Mouse (Mus musculus) embryonic facial prominence, embryonic 14.5 days (tissue): ENCODE measurements around the gene Cdk14. TPM values are rescaled to one million over a fixed set of nuclear protein-coding genes. Genes with fewer than 3 reads are reported as not detected.
"Not testable (repeated sequence)": the region's sequence is repeated elsewhere in the genome, so short reads cannot be mapped to it uniquely, and the experiment has no call there.

Experiments
- ATAC-seq: fragments of 200-750 bp; cut with Nextera tagmentation; 2 replicates; pipeline ENCODE4 v1.8.0; 2017; ENCODE audit warnings: low read depth, moderate number of reproducible peaks, moderate TSS enrichment
- DNase-seq: peaks from one replicate; pipeline ENCODE4 v3.0.0-alpha.2; 2015; ENCODE audit warnings: low spot score
- H3K27ac ChIP-seq: fragments of 300-500 bp; sonication (generic); replicated peaks from 2 replicates; pipeline ENCODE4 v1.5.1; 2014; ENCODE audit warnings: low read depth, mild to moderate bottlenecking, low read length, moderate library complexity
- H3K27me3 ChIP-seq: fragments of 300-500 bp; sonication (generic); replicated peaks from 2 replicates; pipeline ENCODE4 v1.6.1; 2014; ENCODE audit warnings: low read length; ENCODE audit not compliant: control insufficient read depth, insufficient read depth
- H3K36me3 ChIP-seq: fragments of 300-500 bp; sonication (generic); 2 replicates; pipeline ENCODE4 v1.6.1; 2014; ENCODE audit warnings: low read length, mixed read lengths; ENCODE audit not compliant: control insufficient read depth, insufficient read depth
- H3K4me1 ChIP-seq: fragments of 300-500 bp; sonication (generic); 2 replicates; pipeline ENCODE4 v1.6.1; 2014; ENCODE audit warnings: antibody characterized with exemption, low read length; ENCODE audit not compliant: control insufficient read depth, insufficient read depth
- H3K4me2 ChIP-seq: fragments of 300-500 bp; sonication (generic); 2 replicates; pipeline ENCODE4 v1.6.1; 2014; ENCODE audit warnings: low read depth, mild to moderate bottlenecking, low read length, moderate library complexity, mixed read lengths
- H3K4me3 ChIP-seq: fragments of 300-500 bp; sonication (generic); 2 replicates; pipeline ENCODE4 v1.5.1; 2014; ENCODE audit warnings: low read depth, mild to moderate bottlenecking, low read length
- H3K9ac ChIP-seq: fragments of 300-500 bp; sonication (generic); 2 replicates; pipeline ENCODE4 v1.6.1; 2014; ENCODE audit warnings: low read depth, mild to moderate bottlenecking, low read length, moderate library complexity, mixed read lengths
- H3K9me3 ChIP-seq: fragments of 300-500 bp; sonication (generic); 2 replicates; pipeline ENCODE4 v1.6.1; 2016; ENCODE audit warnings: low read length; ENCODE audit not compliant: control insufficient read depth
- WGBS: fragments of 180-500 bp; shearing (Covaris S2); extraction: QIAGEN DNeasy Blood & Tissue Kit; methylation state at CpG from one replicate; pipeline ENCODE4 v1.1.7; 2014; 5-methylcytosine and 5-hydroxymethylcytosine counted together
- polyA plus RNA-seq: library from polyadenylated mRNA; unstranded; fragments of >200 nt; fragmentation: Nextera tagmentation; extraction: Ambion mirVana; gene quantifications from 2 replicates; pipeline ENCODE4 v1.2.1, GENCODE M21; 2014

Gene Cdk14
- polyA plus RNA-seq, 1 experiment from 2014 or later: 33.8 TPM

DNA sequence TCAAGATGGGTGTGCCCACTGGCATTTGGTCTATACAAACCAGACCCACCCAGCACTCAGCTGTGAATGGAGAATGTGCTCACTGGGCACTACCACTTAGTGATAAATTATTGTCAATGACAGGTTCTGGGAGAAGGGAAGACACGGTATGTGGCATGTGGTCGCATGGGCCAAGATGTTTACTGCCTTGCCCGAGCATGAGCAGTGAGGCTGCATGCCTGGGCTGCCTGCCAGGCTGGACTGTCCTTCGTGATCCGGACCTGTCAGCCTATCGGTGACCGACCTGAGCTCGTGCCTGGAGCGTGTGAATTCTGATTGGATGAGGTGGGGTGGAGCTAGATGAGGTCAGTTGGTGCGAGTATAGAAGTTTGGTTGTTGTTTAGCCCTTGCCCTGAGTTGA lies 185.2 kb downstream of the Cdk14 start:
- H3K4me2 ChIP-seq, H3K4me3 ChIP-seq, H3K27ac ChIP-seq, ATAC-seq, DNase-seq, H3K27me3 ChIP-seq, H3K9ac ChIP-seq, H3K4me1 ChIP-seq, H3K36me3 ChIP-seq: not testable (repeated sequence)
- 97% methylated on average over 10 of the region's 10 CpGs for WGBS
- H3K9me3 ChIP-seq: peaks cover 18% of the 10 kb centered on the region

DNA sequence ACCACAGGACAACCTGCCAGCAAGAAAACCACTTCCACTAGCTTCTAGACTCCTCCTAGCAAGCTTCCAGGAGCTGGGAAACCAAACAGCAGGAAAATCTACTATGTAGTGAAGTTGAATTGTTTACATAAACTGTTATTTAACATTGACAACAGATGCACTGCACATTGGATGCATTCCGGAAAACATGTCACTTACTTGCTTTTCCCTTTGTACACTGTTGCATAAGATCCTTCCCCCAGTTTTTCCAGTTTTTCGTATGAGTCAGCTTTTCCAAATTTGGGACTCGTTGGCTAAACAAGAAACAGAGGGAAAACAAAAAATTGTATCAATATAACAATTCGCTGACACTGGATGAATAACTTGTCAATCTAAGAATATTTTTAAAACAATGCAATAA lies 193.1 kb downstream of the Cdk14 start:
- no peaks in the 10 kb centered on the region for H3K27me3 ChIP-seq
- H3K4me2 ChIP-seq: no peak overlapping the region
- H3K4me3 ChIP-seq: no peak overlapping the region
- peaks cover 6% of the 10 kb centered on the region; the same call in 1 of the 2 replicates for H3K36me3 ChIP-seq
- 76% methylated on average over 4 of the region's 4 CpGs for WGBS
- no peak overlapping the region for H3K9ac ChIP-seq
- no peaks in the 10 kb centered on the region for H3K4me1 ChIP-seq
- H3K27ac ChIP-seq: no peak overlapping the region
- DNase-seq: no peak
- no peaks in the 10 kb centered on the region for H3K9me3 ChIP-seq
- ATAC-seq: no peak

DNA sequence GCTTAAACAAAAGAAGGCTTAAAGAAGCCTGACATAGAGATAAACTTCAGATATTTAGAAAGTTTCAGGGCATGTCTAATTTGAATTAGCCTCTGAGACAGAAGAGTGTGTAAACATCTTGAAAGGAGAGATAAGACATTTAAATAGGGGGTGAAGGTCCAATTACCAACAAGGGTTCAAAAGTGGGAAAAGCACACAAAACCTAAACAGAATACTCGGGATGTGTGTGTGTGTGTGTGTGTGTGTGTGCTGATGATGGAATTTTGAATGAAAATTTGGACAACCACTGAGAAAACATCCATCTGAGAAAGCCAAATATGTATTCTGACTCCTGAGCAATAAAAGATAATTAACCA lies 208.4 kb downstream of the Cdk14 start:
- Histone ChIP-seq H3K9me3 (no peaks in the 10 kb centered on the region), H3K4me2 (no peak overlapping the region), H3K27me3 (no peaks in the 10 kb centered on the region), H3K27ac (no peak overlapping the region), H3K9ac (no peak overlapping the region), H3K36me3 (no peaks in the 10 kb centered on the region), H3K4me1 (no peaks in the 10 kb centered on the region), H3K4me3 (no peak overlapping the region)
- 58% methylated on average over 1 of the region's 1 CpGs for WGBS
- no peak for ATAC-seq
- DNase-seq: no peak

DNA sequence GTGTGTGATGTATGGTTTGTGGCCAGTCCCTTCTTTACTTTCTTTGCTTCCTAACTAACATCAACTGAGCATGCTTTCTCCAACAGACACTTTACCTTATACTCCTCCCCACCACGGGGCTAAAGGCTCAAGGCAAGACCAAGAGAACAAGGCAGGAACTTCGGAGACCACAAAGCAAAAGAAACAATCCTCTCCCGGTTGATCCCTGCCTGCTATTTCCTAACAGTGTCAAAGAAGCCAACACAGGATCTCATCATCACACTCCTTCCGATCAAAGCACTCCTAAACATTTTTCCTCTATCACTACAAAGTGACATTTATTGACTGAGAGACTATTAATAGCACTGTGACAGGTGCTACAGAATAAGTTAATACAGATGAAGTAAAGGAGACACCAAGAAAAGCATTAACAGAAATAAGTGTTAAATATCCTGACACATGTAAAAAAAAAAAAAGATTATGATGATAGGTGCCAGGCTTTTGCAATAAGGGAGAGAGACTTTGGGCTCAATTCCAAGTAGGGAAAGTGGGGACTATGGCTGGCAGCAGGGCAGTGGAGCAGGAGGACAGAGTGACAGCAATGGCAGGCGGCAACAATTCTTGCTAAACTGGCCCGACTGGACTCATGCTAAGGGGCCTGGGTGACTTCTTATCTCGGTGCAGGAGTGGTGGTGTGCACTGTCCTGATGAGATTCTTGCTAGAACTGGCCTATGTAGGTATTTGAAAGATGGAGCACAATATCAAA lies 208.9 kb downstream of the Cdk14 start:
- WGBS: 54% methylated on average over 7 of the region's 7 CpGs
- peak; percentile 17 for DNase-seq

DNA sequence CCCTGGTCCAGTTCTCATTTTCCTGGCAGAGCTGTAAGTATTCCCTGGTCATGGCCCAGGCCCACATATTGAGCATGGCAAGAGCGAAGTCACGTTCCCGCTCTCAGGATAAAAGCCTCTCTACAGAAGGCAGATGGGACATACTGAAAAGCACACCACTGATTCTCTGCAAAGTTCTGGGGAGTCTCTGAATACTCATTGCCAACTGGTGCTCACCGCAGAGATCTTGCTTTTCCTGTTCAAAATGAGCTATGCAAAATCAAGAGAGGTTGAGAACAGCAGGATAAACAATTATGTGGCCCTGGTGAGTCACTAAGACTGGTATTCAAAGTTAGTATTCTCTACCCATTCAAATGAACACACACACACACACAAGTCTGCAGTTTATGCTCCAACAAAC lies 212.1 kb downstream of the Cdk14 start:
- Histone ChIP-seq H3K36me3 (no peaks in the 10 kb centered on the region), H3K4me2 (no peak overlapping the region), H3K27me3 (no peaks in the 10 kb centered on the region), H3K9me3 (no peaks in the 10 kb centered on the region), H3K9ac (no peak overlapping the region), H3K4me3 (no peak overlapping the region), H3K27ac (no peak overlapping the region), H3K4me1 (no peaks in the 10 kb centered on the region)
- ATAC-seq (no peak), DNase-seq (no peak)
- 86% methylated on average over 4 of the region's 4 CpGs for WGBS

More for the DNA sequence above, 208.9 kb downstream of the Cdk14 start:
- Histone ChIP-seq H3K4me2 (no peak overlapping the region), H3K4me3 (no peak overlapping the region), H3K36me3 (no peaks in the 10 kb centered on the region), H3K4me1 (no peaks in the 10 kb centered on the region), H3K27me3 (no peaks in the 10 kb centered on the region), H3K9ac (no peak overlapping the region), H3K27ac (no peak overlapping the region), H3K9me3 (no peaks in the 10 kb centered on the region)
- peak; percentile 30; the same call in 1 of the 2 replicates for ATAC-seq

DNA sequence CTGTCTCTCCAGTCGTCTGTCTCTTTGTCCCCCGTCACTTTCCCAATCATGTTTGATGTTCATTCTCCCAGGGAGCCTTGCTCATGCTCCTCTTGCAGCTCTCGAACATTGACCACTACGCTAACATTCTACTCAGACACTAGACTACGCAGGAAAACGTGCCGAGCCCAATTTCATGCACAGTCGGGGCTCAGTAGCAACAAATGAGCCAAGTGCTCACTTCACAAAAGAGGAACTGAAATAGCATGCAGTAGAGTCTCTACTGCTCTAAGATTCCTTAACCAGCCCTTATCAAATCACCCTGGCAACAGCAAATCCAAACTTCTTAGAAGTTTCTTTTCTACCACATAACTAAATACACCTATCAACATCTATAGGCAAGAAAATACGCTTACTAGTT lies 214.1 kb downstream of the Cdk14 start:
- 82% methylated on average over 9 of the region's 9 CpGs for WGBS
- no peak overlapping the region for H3K27ac ChIP-seq
- DNase-seq: no peak
- H3K36me3 ChIP-seq: no peaks in the 10 kb centered on the region
- no peak overlapping the region for H3K9ac ChIP-seq
- H3K9me3 ChIP-seq: no peaks in the 10 kb centered on the region
- H3K4me2 ChIP-seq: no peak overlapping the region
- no peak overlapping the region for H3K4me3 ChIP-seq
- H3K27me3 ChIP-seq: no peaks in the 10 kb centered on the region
- H3K4me1 ChIP-seq: no peaks in the 10 kb centered on the region
- no peak for ATAC-seq

DNA sequence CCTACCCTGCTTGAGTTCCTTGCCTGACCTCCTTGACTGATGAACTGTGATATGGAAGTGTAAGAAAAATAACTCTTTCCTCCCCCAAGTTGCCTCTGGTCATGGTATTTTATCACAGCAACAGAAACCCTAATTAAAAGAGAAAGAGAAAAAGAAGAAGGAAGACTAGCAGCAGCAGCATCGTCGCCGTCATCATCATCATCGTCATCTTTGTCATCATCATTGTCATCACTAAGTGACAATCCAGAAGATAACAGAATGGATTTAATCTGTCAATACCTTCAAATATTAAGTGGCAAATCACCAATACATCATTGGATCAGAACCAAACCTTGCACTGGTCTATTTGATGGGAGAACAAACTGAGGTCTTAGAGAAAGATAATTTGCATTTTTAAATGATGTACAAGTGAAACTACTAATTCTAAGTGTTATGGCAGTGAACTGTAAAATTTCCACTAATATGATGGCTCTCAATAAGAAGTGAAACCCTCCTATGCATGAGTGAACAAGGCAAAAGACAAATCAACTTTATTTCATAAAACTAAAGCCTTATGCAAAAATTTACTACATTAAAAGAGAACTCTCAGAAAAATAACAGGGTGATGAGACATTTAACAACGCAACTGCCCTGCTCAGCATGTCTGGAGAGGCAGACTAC lies 225.4 kb downstream of the Cdk14 start:
- no peak overlapping the region for H3K4me3 ChIP-seq
- H3K4me2 ChIP-seq: no peak overlapping the region
- H3K27ac ChIP-seq: no peak overlapping the region
- ATAC-seq: no peak
- no peak overlapping the region for H3K9ac ChIP-seq
- no peaks in the 10 kb centered on the region for H3K36me3 ChIP-seq
- WGBS: 95% methylated on average over 5 of the region's 5 CpGs
- no peaks in the 10 kb centered on the region for H3K4me1 ChIP-seq
- DNase-seq: no peak
- no peaks in the 10 kb centered on the region for H3K27me3 ChIP-seq
- H3K9me3 ChIP-seq: no peaks in the 10 kb centered on the region

DNA sequence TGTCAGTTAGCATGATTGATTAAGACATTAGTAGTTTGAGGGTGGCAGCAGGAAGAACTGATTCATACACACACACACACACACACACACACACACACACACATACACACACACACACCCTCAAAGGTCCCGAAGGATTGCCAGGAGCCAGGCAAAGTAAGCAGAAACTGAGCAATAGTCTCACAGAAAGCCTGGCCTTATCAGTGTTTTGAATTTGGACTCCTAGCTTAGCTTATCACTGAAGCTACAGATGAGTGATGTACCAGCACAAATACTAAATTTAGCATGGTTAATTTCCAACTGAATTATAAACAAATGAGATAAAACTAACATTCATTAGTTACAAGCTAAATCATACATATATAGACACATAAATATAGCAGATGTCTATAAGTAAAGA lies 230.5 kb downstream of the Cdk14 start:
- no peak overlapping the region for H3K9ac ChIP-seq

More for the DNA sequence above, 230.5 kb downstream of the Cdk14 start:
- Histone ChIP-seq H3K4me1 (no peaks in the 10 kb centered on the region), H3K27ac (no peak overlapping the region), H3K4me2 (no peak overlapping the region), H3K9me3 (no peaks in the 10 kb centered on the region), H3K4me3 (no peak overlapping the region), H3K36me3 (no peaks in the 10 kb centered on the region), H3K27me3 (no peaks in the 10 kb centered on the region)
- DNase-seq (no peak), ATAC-seq (no peak)
- 80% methylated on average over 1 of the region's 1 CpGs for WGBS
